ENCODE assay signal across 8 mouse cellular contexts in genomic region chr11:31803319-31803891, GRCm38 (mm10).
A peak's percentile ranks its signal among the peaks of the same experiment; 100 is the strongest.
DNase-seq lines count a peak whose midpoint lies in the region; ATAC-seq and TF ChIP-seq lines count a peak whose summit lies in the region.

No protein-coding gene starts in this region.

- no peak for TF ChIP-seq CTCF in cerebellum, adult 2 months (IDR thresholded peaks at IDR 0.05; ENCODE audit: borderline replicate concordance, insufficient read depth, low read depth, low read length)

- peak; percentile 78 for ATAC-seq in intestine, embryonic 16.5 days
- peak; percentile 37 for ATAC-seq in lung, embryonic 16.5 days (ENCODE audit: low read depth)

- peak overlapping the region; percentile 40; the same call in 1 of the 2 replicates for H3K27ac ChIP-seq in cerebellum, adult 2 months (ENCODE audit: insufficient read depth, low read length)
- H3K27ac ChIP-seq in intestine, embryonic 16.5 days (ENCODE audit: low read length) = peak overlapping the region; percentile 75
- H3K27ac ChIP-seq in lung, embryonic 16.5 days (ENCODE audit: low read length) = no peak overlapping the region

- TF ChIP-seq POLR2A in cerebellum, adult 2 months (IDR thresholded peaks at IDR 0.05; ENCODE audit: borderline replicate concordance, insufficient read depth, low read length) = no peak

- H3K4me1 ChIP-seq in cerebellum, adult 2 months (ENCODE audit: control insufficient read depth, insufficient read depth, low read length) = peaks cover 20% of the 10 kb centered on the region
- peaks cover 18% of the 10 kb centered on the region for H3K4me1 ChIP-seq in intestine, embryonic 16.5 days (ENCODE audit: control insufficient read depth, insufficient read depth, low read length)
- peaks cover 9% of the 10 kb centered on the region for H3K4me1 ChIP-seq in lung, embryonic 16.5 days (replicated peaks; ENCODE audit: control insufficient read depth, insufficient read depth, low read length)

- H3K4me3 ChIP-seq in cerebellum, adult 2 months (replicated peaks; ENCODE audit: insufficient read depth, low read depth, low read length) = no peak overlapping the region
- no peak overlapping the region for H3K4me3 ChIP-seq in intestine, embryonic 16.5 days (ENCODE audit: low read length)
- H3K4me3 ChIP-seq in lung, embryonic 16.5 days (ENCODE audit: low read length) = no peak overlapping the region

- 24% methylated on average over 3 of the region's 3 CpGs for WGBS in cerebellum, adult 2 months
- 21% methylated on average over 3 of the region's 3 CpGs for WGBS in intestine, embryonic 16.5 days
- 38% methylated on average over 3 of the region's 3 CpGs for WGBS in lung, embryonic 16.5 days

- 0 out of 2 replicates have a peak, but pooled peaks cover 5% of the 10 kb centered on the region for H3K9me3 ChIP-seq in intestine, embryonic 16.5 days (ENCODE audit: control insufficient read depth, low read length)
- no peaks in the 10 kb centered on the region for H3K9me3 ChIP-seq in lung, embryonic 16.5 days (ENCODE audit: control insufficient read depth, low read length)

- H3K4me2 ChIP-seq in intestine, embryonic 16.5 days (ENCODE audit: low read depth, low read length) = no peak overlapping the region
- H3K4me2 ChIP-seq in lung, embryonic 16.5 days (ENCODE audit: low read depth, low read length) = no peak overlapping the region

- H3K9ac ChIP-seq in intestine, embryonic 16.5 days (ENCODE audit: low read depth, low read length) = no peak overlapping the region
- H3K9ac ChIP-seq in lung, embryonic 16.5 days (ENCODE audit: low read length) = no peak overlapping the region

- no peaks in the 10 kb centered on the region for H3K27me3 ChIP-seq in cerebellum, adult 2 months (ENCODE audit: control insufficient read depth, insufficient read depth, low read length)
- no peaks in the 10 kb centered on the region for H3K27me3 ChIP-seq in intestine, embryonic 16.5 days (replicated peaks; ENCODE audit: control insufficient read depth, insufficient read depth, low read length)
- no peaks in the 10 kb centered on the region for H3K27me3 ChIP-seq in lung, embryonic 16.5 days (ENCODE audit: control insufficient read depth, insufficient read depth, low read depth, low read length)

- peak; percentile 39 to 53 for DNase-seq in cerebellum, adult 2 months
- DNase-seq in cerebellum, postnatal 36 days = no peak
- peak; percentile 26 for DNase-seq in ovary, adult 18-20 months (ENCODE audit: low spot score)
- no peak for DNase-seq in ovary, postnatal 36 days (ENCODE audit: low spot score)
- no peak for DNase-seq in gastrocnemius, adult 8-10 months (ENCODE audit: low spot score in 2 of 2)
- no peak for DNase-seq in right cerebral cortex, postnatal 4 days

- no peaks in the 10 kb centered on the region for H3K36me3 ChIP-seq in intestine, embryonic 16.5 days (ENCODE audit: control insufficient read depth, insufficient read depth, low read length)
- no peaks in the 10 kb centered on the region for H3K36me3 ChIP-seq in lung, embryonic 16.5 days (ENCODE audit: control insufficient read depth, insufficient read depth, low read length)

Comparison
In these comparisons a context has a peak if more than half of its experiments do, and no peak if none do; other contexts are left out.
1. DNase-seq: peak in cerebellum, adult 2 months (2 of 2) and ovary, adult 18-20 months (single experiment); none in cerebellum, postnatal 36 days (0 of 2), ovary, postnatal 36 days (single experiment), gastrocnemius, adult 8-10 months (0 of 2) and right cerebral cortex, postnatal 4 days (single experiment).